Mouse (Mus musculus): ENCODE measurements around the gene Osbpl9.

GRCm38 (mm10) chr4:109112915-109113505, 89.1 kb downstream of the Osbpl9 start:
- no peak for TF ChIP-seq CTCF (IDR thresholded peaks at IDR 0.05)
- TF ChIP-seq EP300 (IDR thresholded peaks at IDR 0.05; ENCODE audit: insufficient read depth, low read depth, low read length): no peak
